Comparison of ENCODE assay signal across 8 mouse cellular contexts in genomic region chr6:112489910-112490559, GRCm38 (mm10). TPM values are rescaled to one million over a fixed set of nuclear protein-coding genes. Genes with fewer than 3 reads are reported as not detected.
A peak's percentile ranks its signal among the peaks of the same experiment; 100 is the strongest.
DNase-seq lines count a peak whose midpoint lies in the region; ATAC-seq and TF ChIP-seq lines count a peak whose summit lies in the region.

Gene Oxtr, minus strand, starts transcription at chr6:112489943.

- intact Hi-C loops in left cerebral cortex, adult 2 months (cut with DNase I), result loop anchor here (5.0 kb wide), 3 partner anchors 197 to 512 kb away; no protein-coding TSS in a partner anchor
- intact Hi-C loops in left cerebral cortex, postnatal 14 days (cut with DNase I), result loop anchor here (5.0 to 10.0 kb wide), 4 partner anchors 83 to 515 kb away; no protein-coding TSS in a partner anchor

- H3K27me3 ChIP-seq in embryonic facial prominence, embryonic 10.5 days (replicated peaks; ENCODE audit: low read depth, poor library complexity, severe bottlenecking), result peaks cover 77% of the 10 kb centered on the region
- H3K27me3 ChIP-seq in intestine, embryonic 15.5 days (replicated peaks), result peaks cover 41% of the 10 kb centered on the region
- peaks cover 29% of the 10 kb centered on the region for H3K27me3 ChIP-seq in neural tube, embryonic 14.5 days (ENCODE audit: control insufficient read depth, insufficient read depth, low read length)

- peak within 1 kb of the TSS; percentile 96 for H3K4me2 ChIP-seq in intestine, embryonic 15.5 days (replicated peaks)
- H3K4me2 ChIP-seq in neural tube, embryonic 14.5 days (ENCODE audit: low read depth, low read length), result peak within 1 kb of the TSS; percentile 59

- no peaks in the 10 kb centered on the region for H3K36me3 ChIP-seq in embryonic facial prominence, embryonic 10.5 days (replicated peaks)
- no peaks in the 10 kb centered on the region for H3K36me3 ChIP-seq in intestine, embryonic 15.5 days
- H3K36me3 ChIP-seq in neural tube, embryonic 14.5 days (ENCODE audit: control insufficient read depth, insufficient read depth, low read length), result no peaks in the 10 kb centered on the region

- H3K9ac ChIP-seq in intestine, embryonic 15.5 days, result peak within 1 kb of the TSS; percentile 37
- H3K9ac ChIP-seq in neural tube, embryonic 14.5 days (replicated peaks; ENCODE audit: low read depth, low read length), result 0 out of 2 replicates have a peak within 1 kb of the TSS, but pooled peaks have one; percentile 25

- peaks cover 28% of the 10 kb centered on the region for H3K4me1 ChIP-seq in embryonic facial prominence, embryonic 10.5 days
- H3K4me1 ChIP-seq in intestine, embryonic 15.5 days (replicated peaks), result peaks cover 21% of the 10 kb centered on the region
- H3K4me1 ChIP-seq in neural tube, embryonic 14.5 days (ENCODE audit: control insufficient read depth, insufficient read depth, low read length), result peaks cover 11% of the 10 kb centered on the region

- no peak for DNase-seq in left cerebral cortex, adult 2 months (ENCODE audit: extremely low spot score in 1 of 2, low spot score in 2 of 2)
- DNase-seq in left cerebral cortex, postnatal 14 days (ENCODE audit: low spot score in 2 of 2), result no peak
- DNase-seq in embryonic facial prominence, embryonic 10.5 days (ENCODE audit: low spot score), result no peak
- no peak for DNase-seq in thymus, postnatal 4 days
- DNase-seq in urinary bladder, adult 2 months (ENCODE audit: low spot score), result no peak

- no peaks in the 10 kb centered on the region for H3K9me3 ChIP-seq in embryonic facial prominence, embryonic 10.5 days
- H3K9me3 ChIP-seq in intestine, embryonic 15.5 days, result no peaks in the 10 kb centered on the region
- no peaks in the 10 kb centered on the region for H3K9me3 ChIP-seq in neural tube, embryonic 14.5 days (ENCODE audit: control insufficient read depth, low read length)

- 7% methylated on average over 24 of the region's 24 CpGs for whole genome bisulfite sequencing in embryonic facial prominence, embryonic 10.5 days
- 6% methylated on average over 24 of the region's 24 CpGs for WGBS in intestine, embryonic 15.5 days
- 5% methylated on average over 24 of the region's 24 CpGs for WGBS in neural tube, embryonic 14.5 days

- ATAC-seq in intestine, embryonic 15.5 days, result no peak
- ATAC-seq in neural tube, embryonic 14.5 days (ENCODE audit: low read depth), result 0 out of 2 replicates have a peak, but pooled peaks have one; percentile 4
- ATAC-seq in monocyte, adult 5-6 weeks (replicated peaks; ENCODE audit: insufficient number of reproducible peaks, low FRiP score, low TSS enrichment, poor library complexity, severe bottlenecking), result no peak

- TF ChIP-seq CTCF in left cerebral cortex, adult 2 months (IDR thresholded peaks at IDR 0.05), result no peak

- no peak within 1 kb of the TSS for H3K27ac ChIP-seq in left cerebral cortex, adult 2 months
- no peak within 1 kb of the TSS for H3K27ac ChIP-seq in embryonic facial prominence, embryonic 10.5 days (replicated peaks)
- H3K27ac ChIP-seq in intestine, embryonic 15.5 days, result no peak within 1 kb of the TSS
- no peak within 1 kb of the TSS for H3K27ac ChIP-seq in neural tube, embryonic 14.5 days (ENCODE audit: low read depth, low read length)

- peak within 1 kb of the TSS; percentile 37 for H3K4me3 ChIP-seq in left cerebral cortex, adult 2 months
- peak within 1 kb of the TSS; percentile 53 for H3K4me3 ChIP-seq in embryonic facial prominence, embryonic 10.5 days
- H3K4me3 ChIP-seq in intestine, embryonic 15.5 days (replicated peaks), result peak within 1 kb of the TSS; percentile 45
- peak within 1 kb of the TSS; percentile 32 for H3K4me3 ChIP-seq in neural tube, embryonic 14.5 days (ENCODE audit: low read depth, low read length)

RNA-seq across cellular contexts. Expression of gene Oxtr, which starts in this region (rescaled TPM):
- 1 to 10 TPM; 6.5 to 6.9 TPM for total RNA-seq in left cerebral cortex, adult 2 months (2021)
- total RNA-seq in left cerebral cortex, postnatal 14 days (2021), result 10 to 100 TPM in 1 of 2 experiments, 1 to 10 TPM in 1; 9.4 to 10.6 TPM
- polyA plus RNA-seq in embryonic facial prominence, embryonic 10.5 days (2016; fragmentation: Nextera tagmentation; extraction: Ambion mirVana), result 0.03 and 0.06 TPM in 2 replicates
- 0.20 and 0.33 TPM in 2 replicates for polyA plus RNA-seq in intestine, embryonic 15.5 days (2015; fragmentation: Nextera tagmentation; extraction: Ambion mirVana)
- 1.4 and 1.9 TPM in 2 replicates for polyA plus RNA-seq in neural tube, embryonic 14.5 days (2014; fragmentation: Nextera tagmentation; extraction: Ambion mirVana)
- polyA plus RNA-seq in urinary bladder, adult 2 months (2012; rRNA removed), result 0.75 and 0.81 TPM in 2 replicates
- not detected in 3 replicates for total RNA-seq in monocyte, adult 5-6 weeks (2017)
